Mouse (Mus musculus) cerebellum, adult 2 months (tissue): ENCODE measurements around the gene Ltf.

Experiments
- CTCF ChIP-seq: fragments of 200-500 bp; IDR thresholded peaks from 2 replicates; pipeline ENCODE4 v1.5.1; 2011; ENCODE audit warnings: low read depth, mild to moderate bottlenecking, control low read depth, low read length, moderate library complexity, borderline replicate concordance; ENCODE audit not compliant: insufficient read depth
- POLR2A ChIP-seq: fragments of 200-500 bp; IDR thresholded peaks from 2 replicates; pipeline ENCODE4 v1.6.1; 2011; ENCODE audit warnings: low read length, control low read depth, borderline replicate concordance; ENCODE audit not compliant: insufficient read depth

DNA sequence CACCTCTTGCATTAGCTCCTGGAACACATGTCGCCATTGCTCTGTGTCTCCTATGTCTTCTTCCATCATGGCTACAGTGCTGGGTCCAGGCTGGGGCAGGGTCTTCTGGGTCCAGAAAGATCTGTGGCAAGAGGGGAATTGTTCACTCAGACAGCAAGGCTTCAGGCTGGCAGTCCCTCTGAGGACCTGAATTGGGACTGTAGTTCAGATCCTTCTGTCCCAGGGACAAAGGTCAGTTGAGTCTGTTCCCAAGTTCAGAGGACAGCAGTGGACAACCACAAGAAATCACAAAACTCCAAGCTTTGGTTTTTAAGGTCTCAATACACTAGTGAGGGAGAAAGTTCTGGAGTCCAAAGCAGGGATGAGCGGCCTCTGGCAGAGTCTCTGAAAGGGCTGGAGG is 29.5 kb upstream of the Ltf start:
- no peak for TF ChIP-seq CTCF
- no peak for TF ChIP-seq POLR2A
